Mouse (Mus musculus): ENCODE measurements around the gene Gtf2a1l.

The Gtf2a1l gene

DNA sequence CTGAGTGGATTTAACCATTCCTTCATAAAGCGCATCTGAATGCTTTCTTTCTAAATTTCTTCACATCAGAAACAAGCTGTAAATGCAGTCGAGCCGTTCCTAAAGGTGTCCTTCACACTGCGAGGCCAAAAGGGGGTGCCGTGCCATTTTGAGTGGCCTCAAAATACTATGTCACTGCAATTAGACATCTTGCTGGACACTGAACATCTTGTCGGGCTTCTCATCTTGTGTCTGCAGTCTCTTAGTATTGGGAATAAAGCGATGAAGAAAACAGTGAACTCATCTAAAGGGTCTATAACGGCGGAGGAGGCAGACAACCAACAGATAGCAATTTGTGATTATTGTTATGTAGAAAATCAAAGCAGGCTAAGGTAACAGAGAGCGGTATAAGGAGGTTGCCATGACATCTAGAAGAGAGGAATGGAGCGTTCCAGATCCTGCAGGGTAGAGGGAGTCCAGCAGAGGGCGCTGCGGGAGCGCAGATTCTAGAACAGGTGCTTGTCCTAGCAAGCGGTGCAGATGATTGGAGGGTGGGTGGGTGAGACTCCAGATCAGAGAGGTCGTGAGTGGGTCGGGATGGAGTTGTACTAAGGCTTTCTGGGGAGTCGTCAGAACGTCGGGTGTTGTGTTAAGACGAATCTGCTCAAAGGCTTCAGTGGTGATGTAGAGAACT lies 15.6 kb upstream of the Gtf2a1l start:
- in situ Hi-C loops (cut with MboI, MseI): loop anchor here (5.0 to 25.0 kb wide), 2 partner anchors 104 to 1859 kb away; no protein-coding TSS in a partner anchor

DNA sequence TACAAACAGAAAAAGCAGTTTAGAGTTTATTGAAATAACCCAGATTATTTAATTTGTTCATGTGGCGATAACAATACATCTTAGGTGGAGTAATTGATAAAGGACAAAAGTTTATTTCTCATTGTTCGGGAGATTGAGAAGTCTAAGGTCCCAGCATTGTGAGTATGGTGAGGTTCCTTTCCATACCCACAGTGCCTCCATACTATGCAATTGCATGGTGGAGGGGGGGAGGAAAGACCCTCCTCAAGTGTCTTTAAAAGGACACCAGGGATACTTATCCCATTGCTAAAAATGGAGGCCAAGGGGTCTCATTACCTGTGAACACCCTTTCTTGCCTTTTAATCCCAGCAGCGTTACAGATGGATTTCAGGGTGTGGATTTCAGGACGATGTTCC lies 15.1 kb upstream of the Gtf2a1l start:
- in situ Hi-C loops (cut with MboI, MseI): loop anchor here (5.0 to 25.0 kb wide), 2 partner anchors 104 to 1859 kb away; no protein-coding TSS in a partner anchor

DNA sequence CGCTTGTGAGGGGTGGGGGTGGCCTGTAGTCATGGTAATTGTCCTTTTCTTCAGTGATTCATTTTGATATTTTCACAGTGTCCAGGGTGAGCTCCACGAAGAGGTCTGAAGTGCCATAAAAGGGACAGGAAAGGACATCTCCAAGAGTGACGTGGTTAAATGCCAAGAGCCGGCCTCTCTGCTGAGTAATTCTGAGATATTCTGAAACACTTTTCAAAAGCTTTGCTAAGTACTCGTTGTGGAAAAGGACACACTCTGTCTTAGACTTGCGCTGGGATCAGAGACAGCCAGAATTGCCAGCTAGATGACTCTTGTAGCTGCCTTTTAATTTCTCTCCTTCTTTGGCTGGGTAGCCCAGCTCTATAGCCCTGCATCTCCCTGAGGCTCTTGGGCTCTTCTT lies 9.9 kb upstream of the Gtf2a1l start:
- in situ Hi-C loops (cut with MboI, MseI): loop anchor here (25.0 kb wide), 1 partner anchor 1854 kb away; no protein-coding TSS in a partner anchor

DNA sequence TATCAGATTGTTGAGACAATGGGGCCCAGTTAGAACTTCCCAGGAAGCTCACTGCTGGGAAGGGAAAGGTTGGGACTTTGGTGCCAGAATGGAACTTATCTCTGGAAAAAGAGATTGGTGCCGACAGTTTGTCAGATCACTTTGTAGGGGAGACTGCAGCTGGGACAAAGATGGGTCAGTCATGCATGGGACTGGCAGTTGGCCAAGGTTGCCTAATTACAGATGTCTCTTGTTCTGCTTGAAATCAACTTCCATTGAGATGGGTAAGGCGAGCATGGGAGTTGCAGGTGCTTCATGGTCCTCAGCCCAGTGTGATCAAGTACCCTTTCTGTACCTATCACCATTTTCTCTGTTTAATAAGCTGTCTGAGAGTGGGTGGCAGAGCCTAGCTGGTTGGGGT lies 2.4 kb upstream of the Gtf2a1l start:
- in situ Hi-C loops (cut with MboI, MseI): loop anchor here (25.0 kb wide), 1 partner anchor 1846 kb away; no protein-coding TSS in a partner anchor

DNA sequence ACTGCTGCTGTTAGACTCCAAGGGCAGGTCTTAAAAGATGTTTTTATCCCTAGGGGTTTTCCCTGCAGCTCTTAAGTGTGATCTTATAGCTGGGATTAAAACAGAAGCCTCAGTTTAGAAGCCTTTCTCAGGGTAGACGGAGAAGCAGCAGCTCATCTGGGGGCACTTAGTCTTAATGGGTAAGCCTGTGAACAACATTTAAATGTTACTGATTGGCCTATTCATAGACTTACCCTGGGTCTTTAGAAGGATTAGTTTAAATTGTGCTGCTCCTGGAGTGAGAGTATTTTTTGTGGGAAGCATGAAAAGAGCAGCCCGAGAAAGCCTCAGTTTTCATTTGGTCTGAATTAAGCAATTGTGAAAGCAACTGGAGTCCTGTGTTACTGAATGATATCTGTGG lies 1.5 kb downstream of the Gtf2a1l start:
- in situ Hi-C loops (cut with MboI, MseI): loop anchor here (25.0 kb wide), 1 partner anchor 1842 kb away; no protein-coding TSS in a partner anchor

DNA sequence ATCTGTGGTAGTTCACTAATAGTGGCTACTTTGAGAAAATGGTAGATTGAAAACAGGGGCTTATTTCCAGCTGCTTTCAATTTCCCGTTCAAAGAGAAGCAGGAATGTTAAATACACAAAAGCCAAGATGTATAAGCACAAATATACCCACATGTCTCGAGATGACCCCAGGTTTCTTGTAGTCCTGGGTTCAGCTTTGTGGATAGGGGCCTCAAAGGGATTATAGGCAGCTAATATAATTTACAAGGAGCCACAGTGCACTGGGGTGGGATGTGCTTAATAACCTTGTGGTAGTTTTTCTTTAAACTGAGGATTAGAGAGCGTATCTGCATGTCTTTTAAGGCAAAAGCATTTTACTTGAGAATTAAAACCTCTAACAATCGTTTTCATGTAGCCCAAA lies 2.3 kb downstream of the Gtf2a1l start:
- in situ Hi-C loops (cut with MboI, MseI): loop anchor here (25.0 kb wide), 1 partner anchor 1842 kb away; no protein-coding TSS in a partner anchor

DNA sequence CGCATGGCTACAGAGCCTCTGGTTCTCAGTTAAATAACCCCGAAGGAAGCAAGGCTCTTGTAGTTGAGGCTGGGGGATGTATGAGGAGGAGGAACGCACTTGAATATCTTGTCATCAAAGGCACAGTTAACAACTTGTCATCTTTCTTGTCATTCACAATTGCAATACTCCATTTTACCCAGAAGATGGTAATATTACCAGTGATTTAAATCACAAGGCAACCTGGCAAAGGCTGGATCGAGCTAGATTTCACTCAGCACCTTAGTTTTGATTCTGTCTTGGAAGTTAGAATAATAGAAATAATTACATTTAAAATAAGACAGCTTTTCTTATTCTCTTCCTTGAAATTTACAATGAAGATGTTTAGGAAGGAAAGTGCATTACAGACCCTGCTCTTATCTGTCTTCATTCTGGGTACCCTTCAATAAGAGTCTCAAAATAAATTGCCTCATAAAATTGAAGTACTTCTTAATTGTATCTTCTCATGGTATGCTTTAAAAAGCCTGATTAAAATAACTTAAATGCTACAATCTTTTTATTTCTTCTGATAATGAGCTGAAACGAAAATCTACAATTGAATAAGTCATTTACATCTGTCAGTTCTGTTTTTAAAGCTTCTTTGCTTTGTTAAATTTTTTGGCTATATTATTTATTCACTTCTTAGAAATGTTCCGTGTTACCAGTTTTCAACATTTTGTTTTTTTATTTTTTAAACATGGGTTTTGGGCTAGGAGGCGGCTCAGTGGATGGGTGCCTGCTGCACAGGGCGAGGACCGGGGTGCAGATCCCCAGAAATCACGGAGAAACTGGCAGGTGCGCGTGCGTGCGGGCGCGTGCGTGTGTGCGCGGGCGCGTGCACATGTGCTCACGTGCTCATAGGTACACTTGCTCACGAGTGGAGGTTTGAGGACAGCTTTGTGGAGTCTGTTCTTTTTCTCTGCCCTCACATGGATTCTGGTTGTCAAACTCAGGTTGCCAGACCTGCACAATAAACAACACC lies 7.2 kb downstream of the Gtf2a1l start:
- in situ Hi-C loops (cut with MboI, MseI): no loop called here

DNA sequence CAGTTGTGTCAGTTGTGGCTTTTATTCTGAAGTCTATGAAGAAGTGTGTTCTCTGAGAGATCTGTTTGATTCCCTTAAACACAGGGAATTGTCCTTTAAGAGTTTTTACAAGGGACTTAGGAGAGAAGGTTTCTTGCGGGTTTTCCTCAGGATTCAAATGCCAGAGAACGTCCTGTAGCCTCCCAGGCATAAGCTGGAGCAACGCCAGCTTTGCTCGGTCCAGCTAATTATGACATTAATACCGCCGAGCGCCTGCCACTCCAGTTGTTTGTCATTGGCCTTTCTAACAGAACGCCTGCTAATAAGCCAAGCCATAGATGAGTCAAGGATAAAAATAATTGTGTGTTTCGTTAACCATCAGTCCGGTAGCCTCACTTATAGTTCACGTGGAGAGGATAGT lies 19.8 kb downstream of the Gtf2a1l start:
- in situ Hi-C loops (cut with MboI, MseI): no loop called here

DNA sequence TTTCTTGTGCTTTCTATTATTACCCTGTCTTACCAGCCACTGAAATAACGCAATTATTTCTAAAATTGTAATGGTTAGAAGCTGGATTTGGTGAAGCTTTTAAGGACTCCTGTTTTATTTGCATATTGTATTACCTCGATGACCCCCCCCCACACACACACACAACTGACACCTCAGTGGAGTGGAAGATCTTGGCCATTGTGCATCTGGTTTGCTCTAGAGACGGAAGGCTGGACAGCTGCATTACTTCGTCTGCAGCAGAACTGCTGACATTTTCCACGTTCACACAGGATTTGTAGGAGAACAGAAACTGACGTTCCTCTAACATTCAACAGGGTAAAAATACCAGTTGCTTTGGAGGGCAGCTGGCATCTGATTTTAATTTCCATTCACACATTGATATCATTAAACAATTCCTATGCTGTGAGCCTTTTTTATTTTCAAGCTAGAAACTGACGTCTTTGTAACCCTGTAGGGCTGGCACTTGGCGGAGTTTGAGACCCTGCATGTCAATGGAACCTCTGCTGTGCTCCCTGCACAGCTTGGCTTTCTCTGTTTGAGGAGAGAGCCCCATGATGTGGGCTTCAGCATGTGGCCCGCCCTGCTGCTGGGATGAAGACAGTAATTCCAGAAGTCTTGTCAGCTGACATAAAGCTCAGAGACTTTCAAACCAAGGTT lies 28.3 kb downstream of the Gtf2a1l start:
- in situ Hi-C loops (cut with MboI, MseI): no loop called here

DNA sequence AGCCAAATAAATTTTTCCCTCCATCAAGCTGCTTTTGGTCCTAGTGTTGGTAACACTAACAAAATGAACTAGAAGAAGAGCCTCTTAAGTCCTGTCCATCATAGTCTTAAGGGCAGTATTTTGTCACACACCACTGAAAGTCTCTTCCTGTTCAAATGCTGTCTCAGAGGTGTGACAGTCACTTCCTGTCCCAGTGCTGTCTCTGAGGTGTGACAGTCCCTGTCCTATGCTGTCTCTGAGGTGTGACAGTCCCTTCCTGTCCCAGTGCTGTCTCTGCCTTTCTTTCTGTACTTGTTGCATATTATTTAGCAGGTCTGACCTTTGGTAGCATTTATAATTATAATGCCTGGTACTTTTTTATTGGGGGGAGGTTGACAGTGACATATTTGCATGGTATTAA lies 32.4 kb downstream of the Gtf2a1l start:
- in situ Hi-C loops (cut with MboI, MseI): no loop called here

DNA sequence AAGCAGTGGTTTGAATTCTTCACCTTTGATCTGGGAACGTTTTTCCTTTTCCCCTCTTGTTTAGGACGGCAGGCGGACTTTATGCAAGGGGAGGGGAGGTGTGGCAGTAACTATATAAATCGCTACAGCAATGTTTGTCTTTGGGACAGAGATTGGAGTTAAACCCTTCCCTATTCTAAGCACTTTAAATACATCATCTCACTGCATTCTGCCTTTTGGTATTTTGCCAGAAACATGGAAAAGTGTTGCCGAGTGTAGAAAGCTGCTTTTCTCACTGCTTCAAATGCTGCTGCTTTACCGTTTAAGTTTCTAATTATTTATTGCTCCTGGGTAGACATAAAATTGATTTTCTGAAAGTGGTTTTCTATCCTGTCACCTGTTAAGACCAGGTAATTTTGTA lies 33.9 kb downstream of the Gtf2a1l start:
- in situ Hi-C loops (cut with MboI, MseI): no loop called here

DNA sequence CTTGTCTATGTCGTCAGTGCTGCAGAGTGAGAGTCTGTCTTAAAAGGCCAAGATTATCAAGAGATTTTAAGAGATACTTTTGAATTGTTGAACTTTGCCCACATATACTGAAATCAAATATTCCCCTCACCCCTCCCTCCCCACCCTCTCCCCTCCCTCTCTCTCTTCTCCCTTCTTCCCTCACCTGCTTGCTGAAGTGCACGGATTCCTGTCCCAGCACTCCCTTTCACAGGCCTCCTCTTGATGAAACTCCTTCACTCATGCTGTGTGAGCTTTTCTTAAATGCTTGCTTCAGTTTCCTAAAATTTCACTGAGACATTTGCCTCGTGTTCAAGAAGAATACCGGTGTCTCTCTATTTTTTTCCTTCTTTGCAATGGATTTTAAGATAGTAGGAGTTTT lies 34.7 kb downstream of the Gtf2a1l start:
- in situ Hi-C loops (cut with MboI, MseI): no loop called here

DNA sequence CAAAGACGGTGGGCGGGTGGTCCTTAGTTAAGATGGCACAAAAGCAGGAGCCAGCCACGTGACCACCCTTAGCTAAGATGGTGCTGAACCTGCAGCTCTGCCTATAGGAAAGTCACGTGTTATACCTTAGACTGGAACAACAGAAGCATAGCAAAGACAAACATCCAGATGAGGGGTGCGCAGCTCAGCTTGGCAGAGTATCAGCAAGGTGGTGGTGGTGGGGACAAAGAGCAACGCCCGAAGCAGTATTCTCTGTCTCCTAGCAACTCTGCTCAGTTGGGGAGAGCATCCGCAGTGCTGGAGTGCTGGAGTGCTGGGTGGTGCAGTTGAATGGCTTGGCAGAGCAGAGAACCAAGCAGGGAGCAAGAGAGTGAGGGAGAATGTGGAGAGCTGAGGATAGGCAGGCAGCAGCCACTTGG lies 37.8 kb downstream of the Gtf2a1l start:
- in situ Hi-C loops (cut with MboI, MseI): no loop called here

DNA sequence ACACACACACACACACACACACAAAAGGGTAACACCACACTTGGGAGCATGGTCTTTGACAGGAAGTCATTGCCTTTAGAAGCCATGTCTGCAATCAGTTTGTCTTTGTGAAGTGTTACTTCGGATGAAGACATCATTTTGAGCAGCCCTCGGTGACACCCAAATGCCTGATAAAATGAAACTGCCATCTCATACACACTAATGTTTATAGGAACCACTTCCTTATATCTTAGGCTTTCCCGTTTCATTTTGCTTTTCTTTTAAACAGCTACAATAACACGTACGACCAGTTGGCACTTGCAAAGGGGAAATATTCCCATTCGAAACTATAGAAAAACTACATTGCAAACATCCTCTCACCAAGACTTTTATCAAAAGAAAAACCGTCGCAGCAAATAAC lies 81.2 kb downstream of the Gtf2a1l start:
- in situ Hi-C loops (cut with MboI, MseI): no loop called here

DNA sequence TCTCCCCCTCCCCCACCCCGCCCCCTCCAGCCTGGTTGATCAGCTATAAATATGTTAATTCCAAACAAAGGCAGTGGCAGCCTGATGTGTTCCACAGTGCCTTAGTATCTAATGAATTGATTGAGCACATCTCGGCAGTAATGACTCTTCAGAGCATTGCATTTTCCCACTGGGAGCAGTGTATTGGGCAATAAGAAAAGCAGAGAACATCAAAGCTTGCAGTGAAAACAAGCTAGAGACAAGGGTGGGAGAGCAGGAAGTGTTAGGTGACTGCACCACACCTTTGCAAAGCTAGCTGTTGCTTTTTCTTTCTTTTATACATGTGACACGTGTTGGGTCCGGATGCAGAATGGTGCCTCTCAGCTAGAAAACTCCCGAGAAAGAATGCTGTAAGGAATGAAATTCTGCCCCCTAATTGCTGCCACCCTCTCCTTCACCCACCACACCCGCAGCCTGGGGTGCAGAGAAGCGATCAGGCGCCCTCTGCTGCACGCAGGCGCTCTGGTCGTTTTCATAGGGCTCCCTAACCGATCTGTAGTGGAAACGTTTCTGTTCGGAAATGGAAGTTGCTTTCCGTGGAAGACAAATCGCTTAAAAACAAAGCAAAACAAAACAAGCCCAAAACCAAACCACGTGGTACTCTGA lies 84.5 kb downstream of the Gtf2a1l start:
- in situ Hi-C loops (cut with MboI, MseI): no loop called here

DNA sequence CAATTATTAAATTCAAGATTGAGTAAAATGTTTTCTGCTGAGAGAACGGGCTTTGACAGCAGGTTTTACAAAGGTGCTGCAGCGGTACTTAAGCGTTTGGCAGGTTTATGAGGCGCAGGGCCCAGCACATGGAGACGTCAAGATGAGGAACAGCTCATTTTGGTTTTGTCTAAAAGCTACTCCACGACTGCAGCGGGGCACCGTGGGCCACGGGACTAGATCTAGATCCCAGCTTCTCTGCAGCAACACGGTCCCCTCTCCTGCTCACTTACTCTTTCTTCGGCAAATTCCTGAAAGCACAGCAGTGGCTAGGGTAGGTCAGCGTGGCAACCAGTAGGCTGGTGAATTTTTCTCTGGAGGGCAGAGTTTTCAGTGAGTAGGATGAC lies 85.0 kb downstream of the Gtf2a1l start:
- in situ Hi-C loops (cut with MboI, MseI): no loop called here

DNA sequence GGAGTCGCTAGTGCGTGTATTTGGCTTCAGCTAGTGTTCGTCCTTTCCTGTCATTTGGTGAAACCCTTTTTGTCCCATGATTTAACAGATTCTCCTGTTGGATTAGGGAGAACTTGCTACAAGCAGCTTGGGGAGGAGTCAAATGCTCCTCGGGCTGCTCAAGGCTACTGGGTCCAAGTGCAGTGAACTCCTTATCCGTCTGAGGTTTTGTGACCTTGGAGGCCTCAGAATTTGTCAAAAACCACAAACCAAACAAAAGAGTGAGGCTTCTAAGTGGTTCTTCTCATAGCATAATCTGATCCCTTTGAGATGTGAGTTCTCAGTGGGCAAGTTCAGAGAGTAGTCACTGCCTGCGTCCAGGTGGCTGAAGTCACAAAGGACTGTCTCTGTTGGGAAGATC lies 87.3 kb downstream of the Gtf2a1l start:
- in situ Hi-C loops (cut with MboI, MseI): loop anchor here (5.0 kb wide), 1 partner anchor 103 kb away; no protein-coding TSS in a partner anchor

DNA sequence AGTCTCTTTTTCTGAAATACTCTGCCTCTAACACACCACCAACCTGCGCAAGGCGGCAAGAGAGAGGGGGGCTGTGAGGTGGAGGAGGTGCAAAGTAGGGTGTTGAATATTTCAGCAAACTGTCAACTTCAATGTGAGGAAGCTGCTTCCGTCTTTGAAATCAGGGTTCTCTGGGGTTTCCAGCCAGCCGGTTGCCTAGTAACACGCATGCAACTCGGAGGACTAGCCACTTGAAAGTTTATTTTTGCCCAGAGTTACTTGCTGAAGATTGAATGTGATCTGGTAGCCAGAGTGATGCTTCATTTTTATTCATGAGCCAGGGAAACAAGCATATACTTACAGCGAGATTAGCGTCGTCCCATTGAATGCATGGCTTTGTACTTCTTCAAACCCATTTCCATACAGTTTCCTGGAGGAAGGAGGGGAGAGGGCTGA lies 89.6 kb downstream of the Gtf2a1l start:
- in situ Hi-C loops (cut with MboI, MseI): loop anchor here (5.0 kb wide), 1 partner anchor 106 kb away; no protein-coding TSS in a partner anchor

DNA sequence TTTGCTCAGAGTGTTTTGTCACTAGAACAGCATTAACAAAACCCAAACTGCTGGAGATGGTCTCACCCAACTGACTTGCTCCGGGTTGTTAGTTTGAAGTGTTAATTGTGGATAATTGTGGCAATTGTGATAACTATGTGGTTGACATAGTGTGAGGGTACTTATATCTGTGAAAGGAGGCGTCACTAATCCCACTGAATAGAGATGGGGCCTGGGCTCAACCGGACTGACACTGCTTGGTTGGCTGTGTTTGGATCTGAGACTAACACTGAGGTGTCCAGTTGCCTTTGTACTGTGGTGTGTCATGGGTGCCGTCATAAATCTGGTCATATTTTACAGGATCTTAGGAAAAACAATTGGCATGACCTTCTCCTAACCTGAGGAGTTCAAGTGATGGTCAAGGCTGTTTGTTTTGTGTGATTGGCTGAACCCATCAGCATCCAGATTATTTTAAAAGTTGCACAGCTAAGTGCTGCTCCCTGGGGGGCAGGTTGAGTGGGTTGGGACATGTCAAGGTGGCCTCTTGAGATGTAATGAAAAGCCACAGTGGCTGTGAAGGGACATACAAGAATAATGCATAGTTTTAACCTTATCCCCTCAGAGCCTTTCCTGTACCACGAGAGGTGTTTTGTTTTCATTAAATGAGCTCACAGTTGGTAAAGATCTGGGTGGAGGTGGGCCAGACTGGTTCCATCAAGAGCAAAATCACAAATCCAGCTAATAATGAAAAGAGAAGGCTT lies 95.1 kb downstream of the Gtf2a1l start:
- in situ Hi-C loops (cut with MboI, MseI): no loop called here

DNA sequence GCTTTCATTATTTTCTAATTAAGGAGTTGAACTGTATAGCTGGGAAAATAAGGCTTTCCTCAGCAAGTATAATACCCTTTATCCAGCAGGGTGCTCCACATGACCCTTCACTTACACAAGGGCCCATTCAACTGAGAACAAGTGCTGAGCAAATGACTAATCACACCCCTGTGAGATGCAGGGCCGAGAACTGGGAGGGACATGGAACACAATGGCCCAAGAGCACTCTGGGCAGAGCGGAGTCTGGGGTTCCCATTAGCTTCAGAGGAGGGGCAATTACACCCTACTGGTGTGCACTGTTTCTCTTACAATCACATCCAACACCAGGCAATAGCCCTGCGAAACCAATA lies 95.7 kb downstream of the Gtf2a1l start:
- in situ Hi-C loops (cut with MboI, MseI): no loop called here
